Mouse (Mus musculus) CH12.LX (cell line): ENCODE data around the gene Pcolce.

Source experiments
- CTCF ChIP-seq, 2 experiments: IDR thresholded peaks in 1 of 2; conservative IDR thresholded peaks in 1 of 2; 2 replicates each; pipeline ENCODE4 v1.5.1; 2011 to 2012; ENCODE audit warnings: low read depth in 2 of 2, low read length in 2 of 2, improper control_type of control experiment in 1 of 2, inconsistent platforms in 1 of 2, mild to moderate bottlenecking in 1 of 2, moderate library complexity in 1 of 2
- ETS1 ChIP-seq: conservative IDR thresholded peaks from 2 replicates; pipeline ENCODE4 v1.6.1; 2012; ENCODE audit warnings: low read depth, mild to moderate bottlenecking, inconsistent platforms, low read length, improper control_type of control experiment, moderate library complexity
- GABPA ChIP-seq: IDR thresholded peaks from 2 replicates; pipeline ENCODE4 v1.6.1; 2012; ENCODE audit warnings: low read depth, low read length, improper control_type of control experiment, inconsistent platforms; ENCODE audit not compliant: insufficient replicate concordance
- MXI1 ChIP-seq: IDR thresholded peaks from 2 replicates; pipeline ENCODE4 v1.6.1; 2011; ENCODE audit warnings: mild to moderate bottlenecking, low read depth, low read length, improper control_type of control experiment
- POLR2A ChIP-seq: IDR thresholded peaks from 2 replicates; pipeline ENCODE4 v1.6.1; 2011; ENCODE audit warnings: low read depth, mild to moderate bottlenecking, improper control_type of control experiment, low read length
- RAD21 ChIP-seq: IDR thresholded peaks from 2 replicates; pipeline ENCODE4 v1.6.1; 2011; ENCODE audit warnings: low read depth, mild to moderate bottlenecking, low read length, improper control_type of control experiment, moderate library complexity

DNA sequence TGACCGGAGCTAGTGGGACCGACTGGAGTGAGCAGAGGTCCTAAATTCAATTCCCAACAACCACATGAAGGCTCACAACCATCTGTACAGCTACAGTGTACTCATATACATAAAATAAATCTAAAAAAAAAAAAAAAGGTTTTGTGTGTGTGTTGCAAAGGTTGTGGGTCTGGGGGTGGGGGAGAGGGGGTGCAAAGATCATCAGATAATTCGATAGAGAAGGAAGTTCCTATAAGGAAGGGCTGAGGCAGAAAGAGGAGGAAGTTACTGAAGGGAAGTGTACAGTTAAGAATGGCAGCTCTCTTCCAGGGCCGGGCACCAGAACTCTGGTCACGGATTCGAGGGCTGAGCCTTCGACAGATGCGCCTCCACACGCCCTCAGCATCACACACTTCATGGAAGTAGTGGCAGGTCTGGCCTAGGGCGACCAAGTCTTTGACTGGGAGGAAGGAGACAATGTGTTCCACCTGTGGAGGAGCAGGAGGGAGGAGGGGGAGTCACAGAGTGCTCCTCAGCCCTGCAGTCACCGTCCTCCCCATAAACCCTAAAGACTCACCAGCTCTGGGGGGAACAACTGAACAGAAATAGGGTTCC is 10.4 kb upstream of the Pcolce start:
- TF ChIP-seq CTCF (conservative IDR thresholded peaks at IDR 0.05 in 1 of 2, IDR thresholded peaks at IDR 0.05 in 1 of 2; ENCODE audit: low read depth in 2 of 2, low read length in 2 of 2) (no peak), ETS1 (no peak), POLR2A (no peak), MXI1 (no peak), RAD21 (no peak), GABPA (no peak)
